Mouse (Mus musculus) cortical plate, adult 2 months (tissue): ENCODE data around the gene Ctdsp1. TPM values are rescaled to one million over a fixed set of nuclear protein-coding genes. Genes with fewer than 3 reads are reported as not detected.

Source experiments
- H3K27ac ChIP-seq: fragments of 200-500 bp; 2 replicates; pipeline ENCODE4 v1.5.1; 2012; ENCODE audit warnings: low read length, control low read depth, inconsistent platforms; ENCODE audit not compliant: insufficient read depth
- H3K4me1 ChIP-seq: fragments of 200-500 bp; 2 replicates; pipeline ENCODE4 v1.6.1; 2011; ENCODE audit warnings: low read length; ENCODE audit not compliant: control insufficient read depth, insufficient read depth
- H3K4me3 ChIP-seq: fragments of 200-500 bp; 2 replicates; pipeline ENCODE4 v1.5.1; 2011; ENCODE audit warnings: mild to moderate bottlenecking, low read length, control low read depth; ENCODE audit not compliant: insufficient read depth
- CTCF ChIP-seq: fragments of 200-500 bp; IDR thresholded peaks from 2 replicates; pipeline ENCODE4 v1.5.1; 2011; ENCODE audit warnings: mild to moderate bottlenecking, control low read depth, low read length; ENCODE audit not compliant: insufficient read depth; ENCODE audit errors: extremely low read depth
- POLR2A ChIP-seq: fragments of 200-500 bp; IDR thresholded peaks from 2 replicates; pipeline ENCODE4 v1.6.1; 2011; ENCODE audit warnings: mild to moderate bottlenecking, low read length, control low read depth; ENCODE audit not compliant: insufficient read depth; ENCODE audit errors: extremely low read depth
- polyA plus RNA-seq: library from polyadenylated mRNA; depleted of rRNA; stranded (reverse); fragments of >200 nt; gene quantifications from 2 replicates; pipeline ENCODE4 v1.2.3, GENCODE M21; 2012

The Ctdsp1 gene
- polyA plus RNA-seq, 1 experiment: 26.8 TPM

- no peak overlapping the region for H3K27ac ChIP-seq
- H3K4me3 ChIP-seq: no peak overlapping the region
- TF ChIP-seq POLR2A (no peak), CTCF (no peak)
- H3K4me1 ChIP-seq: no peaks in the 10 kb centered on the region
Measured at GRCm38 (mm10) chr1:74411753-74412325, 20.5 kb downstream of the Ctdsp1 start.

GRCm38 (mm10) chr1:74412711-74413110 lies 21.4 kb downstream of the Ctdsp1 start:
- TF ChIP-seq CTCF: no peak
- TF ChIP-seq POLR2A: no peak
- Histone ChIP-seq H3K4me3 (no peak overlapping the region), H3K27ac (no peak overlapping the region), H3K4me1 (no peaks in the 10 kb centered on the region)

- no peak overlapping the region for H3K4me3 ChIP-seq
- no peaks in the 10 kb centered on the region for H3K4me1 ChIP-seq
- H3K27ac ChIP-seq: no peak overlapping the region
- no peak for TF ChIP-seq CTCF
- no peak for TF ChIP-seq POLR2A
Measured at GRCm38 (mm10) chr1:74415143-74415542, 23.8 kb downstream of the Ctdsp1 start.

- no peak overlapping the region for H3K27ac ChIP-seq
- no peak for TF ChIP-seq CTCF
- TF ChIP-seq POLR2A: no peak
- H3K4me3 ChIP-seq: no peak overlapping the region
- no peaks in the 10 kb centered on the region for H3K4me1 ChIP-seq
Measured at GRCm38 (mm10) chr1:74418747-74419439, 27.6 kb downstream of the Ctdsp1 start.

- Histone ChIP-seq H3K27ac (no peak overlapping the region), H3K4me3 (no peak overlapping the region), H3K4me1 (no peaks in the 10 kb centered on the region)
- TF ChIP-seq POLR2A (no peak), CTCF (no peak)
Measured at GRCm38 (mm10) chr1:74419440-74419794, 28.1 kb downstream of the Ctdsp1 start.

- Histone ChIP-seq H3K4me3 (no peak overlapping the region), H3K27ac (no peak overlapping the region), H3K4me1 (no peaks in the 10 kb centered on the region)
- TF ChIP-seq CTCF (no peak), POLR2A (no peak)
Measured at GRCm38 (mm10) chr1:74423147-74423546, 31.8 kb downstream of the Ctdsp1 start.

GRCm38 (mm10) chr1:74425845-74426244 lies 34.5 kb downstream of the Ctdsp1 start:
- Histone ChIP-seq H3K27ac (no peak overlapping the region), H3K4me3 (no peak overlapping the region), H3K4me1 (no peaks in the 10 kb centered on the region)
- TF ChIP-seq CTCF (no peak), POLR2A (no peak)

- H3K4me1 ChIP-seq: peaks cover 3% of the 10 kb centered on the region
- TF ChIP-seq POLR2A: no peak
- no peak for TF ChIP-seq CTCF
- H3K27ac ChIP-seq: no peak overlapping the region
- no peak overlapping the region for H3K4me3 ChIP-seq
Measured at GRCm38 (mm10) chr1:74433220-74433619, 41.9 kb downstream of the Ctdsp1 start.

- H3K27ac ChIP-seq: no peak overlapping the region
- TF ChIP-seq POLR2A: no peak
Measured at GRCm38 (mm10) chr1:74434596-74434995, 43.3 kb downstream of the Ctdsp1 start.

GRCm38 (mm10) chr1:74435563-74435962 lies 44.3 kb downstream of the Ctdsp1 start:
- TF ChIP-seq CTCF (no peak), POLR2A (no peak)
- no peak overlapping the region for H3K4me3 ChIP-seq
- no peak overlapping the region for H3K27ac ChIP-seq
- H3K4me1 ChIP-seq: peaks cover 6% of the 10 kb centered on the region

More at GRCm38 (mm10) chr1:74434596-74434995, 43.3 kb downstream of the Ctdsp1 start:
- H3K4me1 ChIP-seq: peaks cover 6% of the 10 kb centered on the region
- H3K4me3 ChIP-seq: no peak overlapping the region
